Mouse (Mus musculus): Measurements from ENCODE around the gene Dpy19l1. TPM values are rescaled to one million over a fixed set of nuclear protein-coding genes. Genes with fewer than 3 reads are reported as not detected.

The Dpy19l1 gene
- polyA plus RNA-seq (2012): 15.5 and 18.6 TPM in 2 replicates

GRCm38 (mm10) chr9:24503067-24503857, at the start of gene Dpy19l1:
Gene Dpy19l1 (minus strand): TSS chr9:24503140.

Other genes with a start within 250 kb of the Dpy19l1 start
- gene Cypt4, start 122.1 kb upstream of the Dpy19l1 start, polyA plus RNA-seq (2012): not detected in 2 replicates
- gene Dpy19l2, start 193.2 kb upstream of the Dpy19l1 start, polyA plus RNA-seq (2012): not detected in 2 replicates

Data from megakaryocyte-erythroid progenitor cell, adult 5 weeks (primary cell).